Mouse (Mus musculus) liver, adult 2 months (tissue): ENCODE measurements around the gene Clcn3.

Experiments
- CTCF ChIP-seq: fragments of 200-500 bp; IDR thresholded peaks from 2 replicates; pipeline ENCODE4 v1.5.1; 2011; ENCODE audit warnings: low read depth, low read length, control low read depth
- POLR2A ChIP-seq: fragments of 200-500 bp; IDR thresholded peaks from 2 replicates; pipeline ENCODE4 v1.6.1; 2011; ENCODE audit warnings: low read length, control low read depth; ENCODE audit not compliant: insufficient read depth; ENCODE audit errors: extremely low read depth

- no peak for TF ChIP-seq CTCF
- no peak for TF ChIP-seq POLR2A
Observed at GRCm38 (mm10) chr8:60969091-60969490, 14.0 kb downstream of the Clcn3 start.
